Mouse (Mus musculus): ENCODE data around the gene Orai3.
"Not testable (repeated sequence)": the region's sequence is repeated elsewhere in the genome, so short reads cannot be mapped to it uniquely, and the experiment has no call there.

The Orai3 gene

DNA sequence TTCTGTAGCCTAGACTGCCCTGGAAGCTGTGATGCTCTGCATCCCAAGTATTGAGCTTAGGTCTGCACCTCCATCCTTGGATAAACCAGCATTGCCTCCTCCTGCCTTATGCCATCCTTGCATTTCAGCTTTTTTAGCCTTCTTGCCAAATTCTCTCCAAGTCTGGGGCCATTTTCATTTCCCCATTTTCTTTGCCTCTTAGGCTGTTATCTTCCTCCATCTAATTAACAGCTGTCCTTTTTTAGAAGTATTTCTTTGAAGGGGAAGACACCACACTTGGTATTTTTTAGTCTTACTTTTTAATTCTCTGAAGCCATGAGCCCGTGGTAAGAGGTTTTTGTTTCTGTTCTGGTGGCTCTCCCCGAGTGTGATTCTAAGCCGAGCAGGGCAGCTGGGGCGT lies 6.0 kb upstream of the Orai3 start:
- DNase-seq (ENCODE audit: low spot score) = no peak

- DNase-seq (ENCODE audit: low spot score) = no peak
Measured at GRCm38 (mm10) chr7:127765756-127766155, 3.9 kb upstream of the Orai3 start.

DNA sequence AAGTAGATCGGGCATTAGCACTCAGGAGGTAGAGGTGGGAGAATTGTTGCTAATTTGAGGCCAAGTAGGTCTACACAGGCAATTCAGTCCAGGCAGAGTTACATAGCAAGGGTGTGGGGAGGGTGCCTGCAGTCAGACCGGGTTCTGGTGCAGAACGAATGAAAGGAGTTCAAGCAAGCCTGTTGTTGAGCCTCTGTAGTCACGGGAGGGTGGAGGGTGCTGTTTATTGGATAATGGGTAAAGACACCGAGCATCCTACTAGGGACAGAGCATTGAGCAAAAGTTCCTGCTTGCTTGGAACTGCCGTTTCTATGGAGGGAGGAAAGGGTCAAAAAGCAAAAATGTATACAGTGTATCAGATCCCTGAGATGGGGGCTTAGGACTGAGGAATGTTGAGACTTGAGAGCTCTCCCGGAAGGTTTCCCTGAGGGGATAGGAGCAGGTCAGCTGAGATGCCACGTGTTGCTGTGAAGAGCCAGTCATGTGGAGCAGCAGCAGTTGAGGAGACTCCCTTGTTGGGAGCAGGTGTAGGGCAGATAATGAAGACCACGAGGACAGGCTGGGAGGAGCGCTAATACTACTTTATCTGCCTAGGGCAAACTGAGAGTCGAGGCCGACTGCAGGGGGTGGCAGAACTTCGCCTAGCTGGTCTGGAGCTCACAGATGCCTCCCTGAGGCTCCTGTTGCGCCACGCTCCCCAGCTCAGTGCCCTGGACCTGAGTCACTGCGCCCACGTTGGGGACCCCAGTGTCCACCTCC lies 2.6 kb upstream of the Orai3 start:
- peak; percentile 86 for DNase-seq (ENCODE audit: low spot score)

DNA sequence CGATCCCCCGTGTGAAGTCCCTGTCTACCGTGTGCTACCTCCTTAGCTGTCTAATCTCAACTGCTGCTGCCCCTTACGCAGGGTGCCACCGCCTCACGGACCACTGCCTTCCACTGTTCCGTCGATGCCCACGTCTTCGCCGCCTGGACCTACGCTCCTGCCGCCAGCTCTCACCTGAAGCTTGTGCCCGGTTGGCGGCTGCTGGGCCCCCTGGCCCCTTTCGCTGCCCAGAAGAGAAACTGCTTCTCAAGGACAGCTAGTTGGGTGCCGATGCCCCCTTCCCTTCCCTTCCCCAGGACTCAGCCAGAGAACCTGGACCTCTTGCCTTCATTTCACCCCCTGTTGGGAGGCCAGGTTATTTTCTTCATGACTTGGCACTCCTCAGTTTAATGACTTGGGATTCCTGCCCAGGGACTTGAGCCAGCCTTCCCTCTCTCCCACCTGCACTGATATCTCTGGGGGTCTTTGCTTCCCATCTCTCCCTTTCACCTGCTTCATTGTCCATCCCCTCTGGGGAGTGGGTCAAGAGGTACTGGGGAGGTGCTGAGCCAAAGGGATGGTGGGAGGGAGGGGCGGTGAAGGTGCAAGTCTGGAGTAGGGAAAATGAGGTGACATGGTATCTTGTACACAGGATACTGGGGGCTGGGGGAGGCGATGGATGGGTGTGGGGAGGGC lies 1.8 kb upstream of the Orai3 start:
- no peak for DNase-seq (ENCODE audit: low spot score)

GRCm38 (mm10) chr7:127768346-127768996 lies 1.1 kb upstream of the Orai3 start:
- DNase-seq (ENCODE audit: low spot score) = no peak

DNA sequence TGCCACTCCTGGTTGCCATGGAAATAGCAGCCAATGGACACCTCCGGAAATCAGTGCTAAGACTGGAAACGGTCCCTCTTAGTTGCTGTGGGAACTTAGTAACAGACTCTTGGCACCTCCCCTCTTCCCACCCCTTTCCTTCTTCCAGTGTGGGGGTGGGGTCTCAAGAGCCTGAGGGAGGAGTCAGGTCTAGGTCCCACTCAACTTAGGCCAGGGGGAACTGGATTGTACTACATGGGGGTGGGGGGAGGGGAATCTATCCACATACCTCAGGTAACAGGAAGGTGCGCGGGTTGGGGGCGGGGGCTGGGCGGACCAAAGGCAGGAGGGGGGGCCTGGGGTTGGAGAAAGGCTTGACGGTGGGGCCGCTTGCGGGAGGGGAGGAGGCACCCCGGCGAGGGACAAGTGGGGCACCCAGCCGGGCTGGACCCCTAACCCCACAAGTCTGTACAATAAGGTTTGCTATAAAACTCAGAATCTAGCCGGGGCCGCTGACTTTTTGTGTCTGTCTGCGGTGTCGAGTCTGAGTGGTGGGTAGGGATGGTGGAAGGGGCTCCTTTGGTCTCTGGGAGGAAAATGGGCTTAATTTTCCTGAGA lies 520 bp upstream of the Orai3 start:
- DNase-seq (ENCODE audit: low spot score) = peak; percentile 94

DNA sequence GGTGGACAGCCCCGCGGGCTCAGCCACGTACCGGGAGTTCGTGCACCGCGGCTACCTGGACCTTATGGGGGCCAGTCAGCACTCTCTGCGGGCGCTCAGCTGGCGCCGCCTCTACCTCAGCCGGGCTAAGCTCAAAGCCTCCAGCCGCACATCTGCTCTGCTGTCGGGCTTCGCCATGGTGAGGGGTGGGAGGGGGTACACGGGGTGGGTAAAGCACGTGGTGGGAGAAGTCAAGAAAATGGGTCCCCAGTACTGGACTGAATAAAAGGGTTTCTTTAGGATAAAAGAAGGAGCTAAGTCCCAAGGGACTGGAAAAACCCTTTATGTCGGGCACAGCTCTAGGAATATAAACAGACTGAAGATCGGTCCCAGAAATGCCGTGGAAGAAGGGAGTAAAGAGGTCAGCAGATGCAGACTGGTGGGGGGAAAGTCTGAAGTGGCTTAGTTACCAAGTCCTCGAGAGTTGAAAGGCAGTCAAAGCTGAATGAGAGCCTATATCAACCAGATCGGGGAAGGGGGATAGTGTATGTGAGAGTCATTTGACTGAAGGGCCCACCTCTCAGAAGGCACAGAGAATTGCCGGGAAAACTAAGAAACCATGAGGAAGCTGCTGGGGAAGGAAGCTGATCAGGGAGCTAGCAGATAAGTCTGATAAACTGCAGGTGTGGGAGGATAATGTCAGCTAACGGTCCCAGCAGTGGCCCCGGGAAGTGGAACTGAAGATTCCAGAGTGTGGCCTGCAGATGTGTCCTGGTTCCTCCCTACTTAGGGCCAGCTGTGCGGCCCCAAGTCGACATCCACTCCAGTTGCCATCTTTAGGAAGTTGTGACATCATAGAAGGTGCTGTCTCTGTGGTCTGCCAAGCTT lies 657 bp downstream of the Orai3 start:
- no peak for DNase-seq (ENCODE audit: low spot score)

DNA sequence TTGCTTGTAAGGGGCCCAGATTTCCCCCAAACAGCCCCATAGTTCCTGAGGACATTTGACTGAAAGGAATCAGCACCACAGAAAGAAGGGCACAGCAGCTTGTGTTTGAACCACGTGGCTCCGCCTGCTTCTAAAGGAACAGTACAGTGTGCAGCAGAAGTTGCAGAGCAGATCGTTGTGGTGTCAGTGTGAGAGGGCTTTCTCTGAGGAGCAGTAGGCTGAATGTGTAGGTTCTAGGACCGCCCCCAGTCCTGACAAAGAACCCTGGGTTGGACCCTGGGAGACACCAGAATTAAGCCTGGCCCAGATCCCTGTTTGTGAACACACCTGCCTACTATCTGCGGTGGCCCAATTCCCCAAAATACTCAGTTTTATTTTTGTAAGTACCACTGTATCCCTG lies 1.6 kb downstream of the Orai3 start:
- no peak for DNase-seq (ENCODE audit: low spot score)

DNA sequence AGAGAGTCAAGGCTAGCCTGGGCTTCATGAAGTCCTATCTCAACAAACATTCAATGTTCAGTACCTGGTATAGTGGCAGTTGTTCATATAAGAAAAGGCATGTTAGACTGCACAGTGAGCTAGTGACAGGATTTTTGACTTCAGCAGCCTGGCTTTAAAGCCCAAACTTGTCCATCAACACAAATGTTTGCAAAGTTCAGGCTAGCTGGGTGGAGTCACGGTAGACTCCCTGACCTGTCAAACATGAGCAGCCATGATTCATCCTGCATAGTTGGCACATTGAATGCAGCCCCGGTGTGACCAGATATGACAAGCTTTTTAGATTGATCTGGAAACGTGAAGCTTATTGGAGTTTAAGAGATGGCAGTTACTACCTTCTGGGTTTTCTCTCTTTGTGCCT lies 2.5 kb downstream of the Orai3 start:
- no peak for DNase-seq (ENCODE audit: low spot score)

DNA sequence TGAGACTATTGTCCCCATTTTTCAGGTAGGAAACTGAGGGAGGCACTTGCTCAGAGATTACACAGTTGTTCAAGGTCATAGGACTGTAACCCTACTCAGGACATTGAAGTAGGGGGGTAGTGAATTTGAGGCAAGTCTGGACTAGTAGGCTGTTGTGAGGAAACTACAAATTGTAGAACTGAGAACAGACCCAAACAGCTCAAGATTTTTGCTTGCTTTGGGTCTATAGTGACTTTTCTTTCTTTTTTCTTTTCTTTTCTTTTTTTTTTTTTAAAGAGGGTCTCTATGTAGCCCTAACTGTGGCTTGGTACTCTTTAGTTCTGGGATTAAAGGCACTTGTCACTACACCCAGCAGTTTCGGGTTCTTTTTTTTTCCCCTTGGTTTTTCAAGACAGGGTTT lies 2.9 kb downstream of the Orai3 start:
- DNase-seq (ENCODE audit: low spot score) = no peak

DNA sequence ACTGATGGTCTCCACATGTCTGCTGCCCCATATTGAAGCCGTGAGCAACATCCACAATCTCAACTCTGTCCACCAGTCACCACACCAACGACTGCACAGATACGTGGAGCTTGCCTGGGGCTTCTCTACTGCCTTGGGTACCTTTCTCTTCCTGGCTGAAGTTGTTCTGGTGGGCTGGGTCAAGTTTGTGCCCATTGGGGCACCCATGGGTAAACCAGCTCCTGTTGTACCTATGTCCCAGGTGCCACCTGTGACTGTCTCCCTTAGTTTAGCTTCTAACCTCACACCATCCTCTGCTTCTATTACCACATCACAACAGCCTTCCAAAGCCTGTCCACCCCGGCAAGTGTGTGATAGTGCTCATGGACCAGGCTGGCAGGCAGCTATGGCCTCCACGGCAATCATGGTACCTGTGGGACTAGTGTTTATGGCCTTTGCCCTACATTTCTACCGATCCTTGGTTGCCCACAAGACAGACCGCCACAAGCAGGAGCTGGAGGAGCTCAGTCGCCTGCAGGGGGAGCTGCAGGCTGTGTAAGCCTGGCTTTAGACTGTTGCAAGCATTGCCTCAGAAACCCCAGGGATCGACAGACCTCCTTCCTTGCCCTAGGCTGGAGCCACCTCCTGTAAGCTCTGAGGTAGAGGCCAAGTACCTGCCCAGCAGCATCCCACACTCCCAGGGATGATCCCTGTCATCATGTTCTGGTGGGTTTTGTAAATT lies 4.2 kb downstream of the Orai3 start:
- DNase-seq (ENCODE audit: low spot score) = no peak

DNA sequence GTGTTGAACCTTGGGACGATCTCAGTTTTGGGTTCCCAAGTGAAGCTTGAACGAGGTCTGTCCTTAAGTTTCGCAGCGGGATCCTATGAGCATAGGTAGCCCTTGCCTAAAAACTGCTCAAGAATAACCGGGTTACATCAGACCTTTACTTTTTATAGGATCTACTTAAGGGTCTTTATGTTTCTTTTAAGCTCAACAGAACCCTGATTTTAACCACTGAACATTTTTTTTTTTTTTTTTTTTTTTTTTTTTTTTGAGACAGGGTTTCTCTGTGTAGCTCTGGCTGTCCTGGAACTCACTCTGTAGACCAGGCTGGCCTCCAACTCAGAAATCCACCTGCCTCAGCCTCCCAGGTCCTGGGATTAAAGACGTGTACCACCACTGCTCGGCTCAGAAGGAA lies 6.2 kb downstream of the Orai3 start:
- DNase-seq (ENCODE audit: low spot score) = not testable (repeated sequence)

DNA sequence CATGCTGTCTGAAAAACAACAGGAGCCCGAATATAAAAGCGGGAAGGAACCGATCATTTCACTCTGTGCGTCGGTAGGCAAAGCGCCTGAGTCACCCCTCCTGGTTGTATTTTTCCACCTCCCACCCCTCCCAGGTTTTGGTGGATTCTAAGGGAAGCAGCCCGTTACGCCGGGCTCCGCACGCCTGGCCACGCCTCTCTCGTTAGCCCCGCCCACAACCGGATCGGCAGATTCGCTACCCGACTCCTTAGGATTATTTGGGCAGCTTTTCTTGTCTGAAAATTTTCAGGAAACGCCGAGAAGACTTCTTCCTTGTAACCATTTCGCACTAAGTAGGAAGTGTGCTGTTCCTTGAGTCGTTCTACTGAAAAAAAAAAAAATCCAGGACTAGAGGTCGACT lies 6.8 kb downstream of the Orai3 start, which contains the start of gene Setd1a:
TSS of gene Setd1a (plus strand) at position 245 of the 400 bp plus-strand sequence.
- peak; percentile 89 for DNase-seq (ENCODE audit: low spot score)

GRCm38 (mm10) chr7:127776878-127777473 lies 7.4 kb downstream of the Orai3 start:
- DNase-seq (ENCODE audit: low spot score) = peak; percentile 96

- DNase-seq (ENCODE audit: low spot score) = peak; percentile 84
Measured at GRCm38 (mm10) chr7:127777474-127778266, 8.1 kb downstream of the Orai3 start.

- no peak for DNase-seq (ENCODE audit: low spot score)
Measured at GRCm38 (mm10) chr7:127778350-127778749, 8.7 kb downstream of the Orai3 start.

- no peak for DNase-seq (ENCODE audit: low spot score)
Measured at GRCm38 (mm10) chr7:127785308-127785707, 15.7 kb downstream of the Orai3 start, which contains the start of gene Gm49388. Gene Gm49388, plus strand, starts transcription at chr7:127785608.

GRCm38 (mm10) chr7:127797076-127797845 lies 27.6 kb downstream of the Orai3 start:
- DNase-seq (ENCODE audit: low spot score) = no peak

- no peak for DNase-seq (ENCODE audit: low spot score)
Measured at GRCm38 (mm10) chr7:127798591-127798990, 29.0 kb downstream of the Orai3 start.
